Mouse (Mus musculus): ENCODE measurements at regions not wholly inside any gene's neighbourhood (a gene's known extent, or its start where the extent isn't known, plus 50 kb on each side); places are given as distances from the start of the nearest gene placed in this dataset.
A peak's percentile ranks its signal among the peaks of the same experiment; 100 is the strongest.

DNA sequence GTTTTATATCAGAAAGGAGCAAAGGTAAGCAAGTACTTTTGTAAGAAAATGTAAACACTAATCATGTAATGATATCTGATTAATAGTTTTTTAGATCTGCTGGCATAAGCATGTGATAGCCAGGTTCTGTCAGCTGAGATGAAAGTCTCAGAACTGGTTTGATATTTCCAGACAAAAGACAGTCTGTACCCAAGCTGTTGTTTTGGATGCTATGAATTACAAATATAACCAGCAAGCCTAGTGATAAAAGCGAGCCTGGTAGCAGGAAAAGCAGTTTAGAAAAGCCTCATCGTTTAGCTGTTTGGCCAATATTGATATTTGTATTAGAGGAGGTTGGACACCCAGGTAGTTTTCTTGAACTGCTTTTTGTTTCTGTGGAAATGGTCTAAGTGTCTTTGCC is 290.6 kb downstream of the Gpam start:
- Histone ChIP-seq H3K4me2 (ENCODE audit: low read length) (no peak overlapping the region), H3K4me3 (ENCODE audit: low read depth, low read length) (no peak overlapping the region), H3K9me3 (replicated peaks; ENCODE audit: control insufficient read depth, low read length) (no peaks in the 10 kb centered on the region), H3K27ac (ENCODE audit: low read depth, low read length) (no peak overlapping the region), H3K36me3 (ENCODE audit: control insufficient read depth, insufficient read depth, low read length) (no peaks in the 10 kb centered on the region), H3K4me1 (ENCODE audit: control insufficient read depth, insufficient read depth, low read length) (no peaks in the 10 kb centered on the region), H3K27me3 (replicated peaks; ENCODE audit: control insufficient read depth, insufficient read depth, low read length) (no peaks in the 10 kb centered on the region), H3K9ac (ENCODE audit: low read length) (no peak overlapping the region)
- ATAC-seq (no peak), DNase-seq (ENCODE audit: low spot score) (no peak)
- 94% methylated on average over 2 of the region's 2 CpGs for WGBS

DNA sequence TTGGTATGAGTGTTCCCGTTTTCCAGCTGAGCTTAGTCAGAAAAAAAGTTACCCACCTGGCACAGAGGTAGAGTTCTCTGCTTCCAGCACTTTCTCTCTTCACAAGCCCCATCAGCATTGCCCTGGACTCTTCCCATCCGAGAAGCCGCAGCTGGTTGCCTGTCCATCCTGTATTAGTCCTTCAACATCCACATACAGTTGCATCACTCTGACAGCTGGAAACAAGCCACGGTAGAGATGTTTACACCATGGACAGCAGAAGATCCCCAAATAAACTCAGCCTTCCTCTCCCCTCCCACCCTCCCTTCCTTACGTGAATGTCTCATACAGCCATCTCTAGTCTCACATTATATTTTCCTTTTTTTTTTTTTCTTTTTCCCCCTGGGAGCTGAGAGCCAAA is 304.9 kb downstream of the Gpam start:
- no peak overlapping the region for H3K4me2 ChIP-seq (ENCODE audit: low read length)
- DNase-seq (ENCODE audit: low spot score) (no peak), ATAC-seq (no peak)
- no peak overlapping the region for H3K27ac ChIP-seq (ENCODE audit: low read depth, low read length)
- no peak overlapping the region for H3K9ac ChIP-seq (ENCODE audit: low read length)
- H3K4me3 ChIP-seq (ENCODE audit: low read depth, low read length) = no peak overlapping the region
- H3K9me3 ChIP-seq (replicated peaks; ENCODE audit: control insufficient read depth, low read length) = no peaks in the 10 kb centered on the region
- H3K27me3 ChIP-seq (replicated peaks; ENCODE audit: control insufficient read depth, insufficient read depth, low read length) = no peaks in the 10 kb centered on the region
- peaks cover 4% of the 10 kb centered on the region for H3K4me1 ChIP-seq (ENCODE audit: control insufficient read depth, insufficient read depth, low read length)
- 43% methylated on average over 5 of the region's 5 CpGs for WGBS
- H3K36me3 ChIP-seq (ENCODE audit: control insufficient read depth, insufficient read depth, low read length) = no peaks in the 10 kb centered on the region

DNA sequence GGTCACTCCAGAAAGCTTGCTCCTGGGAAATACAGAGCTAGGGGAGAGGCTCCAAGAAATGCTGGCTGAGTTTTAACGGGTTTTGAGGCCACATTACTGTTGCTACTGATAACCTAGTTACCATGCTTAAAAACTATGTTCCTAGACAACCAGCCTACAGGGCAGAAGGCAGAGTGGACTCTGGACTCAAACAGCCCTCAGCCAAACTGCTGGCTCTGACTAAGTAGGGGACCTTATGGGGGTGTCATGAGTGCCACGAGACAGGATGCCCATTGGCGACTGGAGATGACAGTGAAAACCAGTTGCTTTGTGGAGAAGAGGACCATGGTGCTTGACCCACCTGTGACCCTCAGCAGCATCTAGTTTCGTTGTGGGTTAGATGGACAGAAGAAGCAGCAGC is 306.5 kb downstream of the Gpam start:
- no peak for DNase-seq (ENCODE audit: low spot score)
- H3K9me3 ChIP-seq (replicated peaks; ENCODE audit: control insufficient read depth, low read length) = no peaks in the 10 kb centered on the region
- 87% methylated on average over 4 of the region's 4 CpGs for WGBS
- no peak for ATAC-seq
- no peaks in the 10 kb centered on the region for H3K36me3 ChIP-seq (ENCODE audit: control insufficient read depth, insufficient read depth, low read length)
- no peak overlapping the region for H3K27ac ChIP-seq (ENCODE audit: low read depth, low read length)
- peaks cover 4% of the 10 kb centered on the region; the same call in 1 of the 2 replicates for H3K4me1 ChIP-seq (ENCODE audit: control insufficient read depth, insufficient read depth, low read length)
- no peak overlapping the region for H3K4me3 ChIP-seq (ENCODE audit: low read depth, low read length)
- no peak overlapping the region for H3K4me2 ChIP-seq (ENCODE audit: low read length)
- H3K27me3 ChIP-seq (replicated peaks; ENCODE audit: control insufficient read depth, insufficient read depth, low read length) = no peaks in the 10 kb centered on the region
- H3K9ac ChIP-seq (ENCODE audit: low read length) = no peak overlapping the region

DNA sequence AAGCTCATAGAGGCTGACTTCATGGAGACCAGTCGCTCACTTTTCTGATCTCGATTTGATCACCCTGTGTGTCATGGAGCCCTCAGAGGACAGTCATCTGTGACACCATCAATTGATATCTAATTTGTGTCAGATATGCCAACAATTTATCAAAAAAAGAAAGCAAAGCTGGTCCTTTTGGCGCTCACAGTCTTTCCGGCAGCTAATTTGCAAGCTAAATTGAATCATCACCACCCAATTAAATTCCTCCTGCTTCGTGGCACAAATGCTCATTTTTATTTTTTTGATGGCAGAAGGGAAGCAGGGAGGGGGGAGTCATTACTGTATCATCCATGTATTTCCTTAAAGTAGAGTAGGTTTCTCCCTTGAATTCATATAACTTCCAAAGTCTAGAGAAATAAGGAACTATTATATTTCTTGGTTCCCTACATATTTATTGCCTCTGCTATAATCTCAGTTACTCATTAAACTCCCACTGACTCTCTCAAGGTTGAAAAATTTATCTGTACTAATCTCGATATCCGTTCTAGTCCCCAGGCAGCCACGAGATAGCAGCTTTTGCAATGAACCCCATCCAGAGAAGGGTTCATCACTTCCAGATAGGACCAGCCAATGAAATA is 325.8 kb downstream of the Gpam start:
- Histone ChIP-seq H3K9me3 (replicated peaks; ENCODE audit: control insufficient read depth, low read length) (no peaks in the 10 kb centered on the region), H3K27me3 (replicated peaks; ENCODE audit: control insufficient read depth, insufficient read depth, low read length) (no peaks in the 10 kb centered on the region), H3K9ac (ENCODE audit: low read length) (no peak overlapping the region), H3K36me3 (ENCODE audit: control insufficient read depth, insufficient read depth, low read length) (no peaks in the 10 kb centered on the region), H3K4me1 (ENCODE audit: control insufficient read depth, insufficient read depth, low read length) (no peaks in the 10 kb centered on the region), H3K27ac (ENCODE audit: low read depth, low read length) (no peak overlapping the region), H3K4me2 (ENCODE audit: low read length) (no peak overlapping the region), H3K4me3 (ENCODE audit: low read depth, low read length) (no peak overlapping the region)
- ATAC-seq = no peak
- WGBS = 61% methylated on average over 8 of the region's 8 CpGs
- peak; percentile 72 for DNase-seq (ENCODE audit: low spot score)

DNA sequence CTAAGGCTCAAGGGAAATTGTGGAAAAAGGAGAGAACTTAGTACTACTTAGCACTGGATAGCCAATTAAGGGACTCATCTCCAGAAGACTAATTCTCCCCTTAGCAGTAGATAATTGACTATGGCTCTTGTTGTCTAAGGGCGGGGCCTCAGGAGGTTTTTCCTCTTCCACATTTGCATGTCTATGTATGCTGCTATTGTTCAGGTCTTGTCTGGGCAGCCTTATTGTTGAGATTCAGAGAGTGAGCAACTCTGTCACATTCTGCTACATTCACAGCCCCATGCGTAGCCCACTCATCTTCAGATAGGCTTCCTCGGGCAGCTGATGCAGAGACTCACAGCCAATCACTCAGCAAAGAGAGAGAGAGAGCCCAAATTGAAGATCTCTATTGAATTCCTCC is 339.9 kb downstream of the Gpam start:
- 45% methylated on average over 3 of the region's 3 CpGs for WGBS
- DNase-seq (ENCODE audit: low spot score) = no peak
- Histone ChIP-seq H3K4me2 (ENCODE audit: low read length) (no peak overlapping the region), H3K36me3 (ENCODE audit: control insufficient read depth, insufficient read depth, low read length) (no peaks in the 10 kb centered on the region), H3K27ac (ENCODE audit: low read depth, low read length) (no peak overlapping the region), H3K9ac (ENCODE audit: low read length) (no peak overlapping the region), H3K9me3 (replicated peaks; ENCODE audit: control insufficient read depth, low read length) (no peaks in the 10 kb centered on the region), H3K4me3 (ENCODE audit: low read depth, low read length) (no peak overlapping the region), H3K27me3 (replicated peaks; ENCODE audit: control insufficient read depth, insufficient read depth, low read length) (no peaks in the 10 kb centered on the region), H3K4me1 (ENCODE audit: control insufficient read depth, insufficient read depth, low read length) (no peaks in the 10 kb centered on the region)
- no peak for ATAC-seq

DNA sequence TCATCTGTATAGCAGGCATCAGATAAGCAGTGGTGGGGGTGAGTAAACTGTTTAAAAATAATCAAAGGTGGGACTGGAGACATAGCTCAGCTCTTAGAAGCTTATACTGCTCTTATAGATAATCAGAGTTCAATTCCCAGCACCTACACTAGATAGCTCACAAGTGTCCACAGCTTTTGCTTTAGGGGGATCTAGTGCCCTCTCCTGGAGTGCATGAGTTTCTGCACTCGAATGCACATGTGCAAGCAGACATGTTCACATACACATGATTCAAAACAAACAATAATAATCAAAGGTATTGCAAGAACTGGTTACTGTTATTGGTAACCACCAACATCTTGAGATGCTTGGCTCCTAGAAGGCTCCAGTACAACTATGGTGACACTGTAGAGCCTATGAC is 343.3 kb downstream of the Gpam start:
- no peak for DNase-seq (ENCODE audit: low spot score)
- no peak for ATAC-seq
- H3K27me3 ChIP-seq (replicated peaks; ENCODE audit: control insufficient read depth, insufficient read depth, low read length) = no peaks in the 10 kb centered on the region
- H3K4me3 ChIP-seq (ENCODE audit: low read depth, low read length) = no peak overlapping the region
- no peak overlapping the region for H3K4me2 ChIP-seq (ENCODE audit: low read length)
- H3K9ac ChIP-seq (ENCODE audit: low read length) = no peak overlapping the region
- H3K36me3 ChIP-seq (ENCODE audit: control insufficient read depth, insufficient read depth, low read length) = no peaks in the 10 kb centered on the region
- H3K27ac ChIP-seq (ENCODE audit: low read depth, low read length) = no peak overlapping the region
- H3K9me3 ChIP-seq (replicated peaks; ENCODE audit: control insufficient read depth, low read length) = no peaks in the 10 kb centered on the region
- no peaks in the 10 kb centered on the region for H3K4me1 ChIP-seq (ENCODE audit: control insufficient read depth, insufficient read depth, low read length)
- WGBS = 71% methylated on average over 1 of the region's 1 CpGs

DNA sequence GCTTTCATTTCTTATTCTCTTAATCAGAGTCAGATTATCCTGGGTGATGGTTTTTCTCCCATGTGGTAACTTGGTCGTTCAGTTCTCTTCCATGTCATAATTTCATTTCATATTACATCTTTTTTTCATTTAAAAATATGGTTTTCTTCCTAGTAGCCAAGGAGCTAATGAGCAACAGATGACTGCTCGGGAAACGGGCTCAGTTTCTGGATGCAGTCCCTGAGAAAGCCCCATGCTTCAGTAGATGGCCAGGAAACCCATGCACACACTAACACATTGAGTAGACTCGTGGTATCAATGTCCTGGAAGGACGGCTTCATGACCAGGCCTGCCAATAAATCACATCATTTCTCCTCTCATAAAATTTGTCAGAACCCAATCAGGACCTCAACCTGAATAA is 369.3 kb downstream of the Gpam start:
- Histone ChIP-seq H3K4me2 (ENCODE audit: low read length) (no peak overlapping the region), H3K9ac (ENCODE audit: low read length) (no peak overlapping the region), H3K9me3 (replicated peaks; ENCODE audit: control insufficient read depth, low read length) (no peaks in the 10 kb centered on the region), H3K27me3 (replicated peaks; ENCODE audit: control insufficient read depth, insufficient read depth, low read length) (no peaks in the 10 kb centered on the region), H3K36me3 (ENCODE audit: control insufficient read depth, insufficient read depth, low read length) (no peaks in the 10 kb centered on the region), H3K4me3 (ENCODE audit: low read depth, low read length) (no peak overlapping the region), H3K4me1 (ENCODE audit: control insufficient read depth, insufficient read depth, low read length) (no peaks in the 10 kb centered on the region), H3K27ac (ENCODE audit: low read depth, low read length) (no peak overlapping the region)
- 82% methylated on average over 5 of the region's 5 CpGs for WGBS
- DNase-seq (ENCODE audit: low spot score) (no peak), ATAC-seq (no peak)

DNA sequence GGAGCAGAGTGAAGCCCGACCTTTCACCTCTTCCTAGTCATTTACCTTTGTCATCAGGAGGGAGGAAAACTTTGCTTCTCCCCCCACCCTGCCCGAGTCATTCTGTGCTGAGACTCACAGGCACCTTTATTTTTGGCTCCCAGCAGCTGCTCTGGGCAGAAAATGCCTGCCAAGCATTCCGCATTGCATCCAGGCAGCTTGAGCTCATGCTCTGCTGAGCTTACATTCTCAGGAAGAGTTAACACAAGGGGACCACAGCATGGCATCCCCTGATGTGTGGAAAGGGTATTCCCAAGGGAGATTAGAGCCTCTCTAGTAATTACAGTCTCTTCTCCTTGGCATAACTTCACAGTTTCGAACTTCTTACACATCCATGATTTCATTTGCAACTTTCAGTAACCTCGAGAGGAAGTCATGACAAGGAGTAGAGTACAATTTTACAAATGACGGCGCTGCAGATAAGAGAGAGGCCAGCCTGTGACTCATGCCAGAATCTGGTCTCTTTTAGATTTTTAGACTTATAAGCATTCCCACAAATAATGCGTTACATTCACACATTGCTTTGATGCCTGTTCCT is 370.3 kb downstream of the Gpam start:
- no peaks in the 10 kb centered on the region for H3K9me3 ChIP-seq (replicated peaks; ENCODE audit: control insufficient read depth, low read length)
- H3K4me1 ChIP-seq (ENCODE audit: control insufficient read depth, insufficient read depth, low read length) = no peaks in the 10 kb centered on the region
- no peak overlapping the region for H3K27ac ChIP-seq (ENCODE audit: low read depth, low read length)
- no peak overlapping the region for H3K4me2 ChIP-seq (ENCODE audit: low read length)
- H3K36me3 ChIP-seq (ENCODE audit: control insufficient read depth, insufficient read depth, low read length) = no peaks in the 10 kb centered on the region
- H3K4me3 ChIP-seq (ENCODE audit: low read depth, low read length) = no peak overlapping the region
- WGBS = 63% methylated on average over 8 of the region's 8 CpGs
- no peak overlapping the region for H3K9ac ChIP-seq (ENCODE audit: low read length)
- DNase-seq (ENCODE audit: low spot score) (peak; percentile 32), ATAC-seq (no peak; the same call in 1 of the 2 replicates)
- H3K27me3 ChIP-seq (replicated peaks; ENCODE audit: control insufficient read depth, insufficient read depth, low read length) = no peaks in the 10 kb centered on the region

DNA sequence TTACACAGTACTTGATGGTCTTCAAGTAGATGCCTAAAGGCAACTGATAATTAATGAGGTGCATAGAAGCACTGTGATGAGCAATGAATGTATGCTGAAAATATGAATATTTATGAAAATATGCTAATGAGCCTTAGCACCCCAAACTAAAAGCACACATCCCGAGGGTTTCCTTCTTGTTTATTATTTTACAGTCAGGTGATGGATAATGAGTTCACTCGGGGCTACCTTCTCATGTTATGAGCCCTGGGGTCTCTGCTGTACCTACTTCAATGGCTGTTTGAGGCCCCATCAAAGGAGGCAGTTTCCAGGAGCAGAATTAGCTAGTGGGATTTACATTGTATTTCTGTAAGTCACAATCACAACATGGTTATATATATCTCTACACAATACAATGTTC is 371.6 kb downstream of the Gpam start:
- Histone ChIP-seq H3K36me3 (ENCODE audit: control insufficient read depth, insufficient read depth, low read length) (no peaks in the 10 kb centered on the region), H3K9ac (ENCODE audit: low read length) (no peak overlapping the region), H3K9me3 (replicated peaks; ENCODE audit: control insufficient read depth, low read length) (no peaks in the 10 kb centered on the region), H3K27me3 (replicated peaks; ENCODE audit: control insufficient read depth, insufficient read depth, low read length) (no peaks in the 10 kb centered on the region), H3K4me2 (ENCODE audit: low read length) (no peak overlapping the region), H3K4me3 (ENCODE audit: low read depth, low read length) (no peak overlapping the region), H3K4me1 (ENCODE audit: control insufficient read depth, insufficient read depth, low read length) (no peaks in the 10 kb centered on the region), H3K27ac (ENCODE audit: low read depth, low read length) (no peak overlapping the region)
- 59% methylated on average over 2 of the region's 2 CpGs for WGBS
- ATAC-seq (peak; percentile 26; the same call in 1 of the 2 replicates), DNase-seq (ENCODE audit: low spot score) (peak; percentile 8)

Data from forebrain, embryonic 14.5 days (tissue).